Mouse (Mus musculus): ENCODE data around the gene Zfp983. TPM values are rescaled to one million over a fixed set of nuclear protein-coding genes. Genes with fewer than 3 reads are reported as not detected.
A peak's percentile ranks its signal among the peaks of the same experiment; 100 is the strongest.
"Not testable (repeated sequence)": the region's sequence is repeated elsewhere in the genome, so short reads cannot be mapped to it uniquely, and the experiment has no call there.

Zfp983 gene
- 11.8 and 14.8 TPM in 2 replicates for polyA plus RNA-seq (2014; fragmentation: Nextera tagmentation; extraction: Ambion mirVana)

GRCm38 (mm10) chr17:21650364-21650907 is at the start of gene Zfp983:
Gene Zfp983 (plus strand): TSS chr17:21650624.
- Histone ChIP-seq H3K27ac (ENCODE audit: low read depth, low read length) (peak within 1 kb of the TSS; percentile 62; the same call in 1 of the 2 replicates), H3K4me2 (ENCODE audit: low read length) (peak within 1 kb of the TSS; percentile 45), H3K4me3 (ENCODE audit: low read depth, low read length) (peak within 1 kb of the TSS; percentile 40), H3K9ac (ENCODE audit: low read length) (peak within 1 kb of the TSS; percentile 54)
- not testable (repeated sequence) for H3K9me3 ChIP-seq (replicated peaks; ENCODE audit: control insufficient read depth, low read length); H3K27me3 ChIP-seq (replicated peaks; ENCODE audit: control insufficient read depth, insufficient read depth, low read length); H3K4me1 ChIP-seq (ENCODE audit: control insufficient read depth, insufficient read depth, low read length); H3K36me3 ChIP-seq (ENCODE audit: control insufficient read depth, insufficient read depth, low read length)
- WGBS: 1% methylated on average over 17 of the region's 17 CpGs
- ATAC-seq (peak; percentile 98), DNase-seq (ENCODE audit: low spot score) (peak; percentile 91)

GRCm38 (mm10) chr17:21616356-21616755 is 34.1 kb upstream of the Zfp983 start:
- no peak overlapping the region for H3K4me2 ChIP-seq (ENCODE audit: low read length)
- 86% methylated on average over 3 of the region's 3 CpGs for WGBS
- DNase-seq (ENCODE audit: low spot score): no peak
- H3K4me3 ChIP-seq (ENCODE audit: low read depth, low read length): no peak overlapping the region
- H3K36me3 ChIP-seq (ENCODE audit: control insufficient read depth, insufficient read depth, low read length): no peaks in the 10 kb centered on the region
- no peak overlapping the region for H3K9ac ChIP-seq (ENCODE audit: low read length)
- no peaks in the 10 kb centered on the region for H3K27me3 ChIP-seq (replicated peaks; ENCODE audit: control insufficient read depth, insufficient read depth, low read length)
- no peak for ATAC-seq
- H3K9me3 ChIP-seq (replicated peaks; ENCODE audit: control insufficient read depth, low read length): no peaks in the 10 kb centered on the region
- H3K27ac ChIP-seq (ENCODE audit: low read depth, low read length): no peak overlapping the region
- no peaks in the 10 kb centered on the region for H3K4me1 ChIP-seq (ENCODE audit: control insufficient read depth, insufficient read depth, low read length)

- H3K4me1 ChIP-seq (ENCODE audit: control insufficient read depth, insufficient read depth, low read length): no peaks in the 10 kb centered on the region
- no peak for ATAC-seq
- no peak for DNase-seq (ENCODE audit: low spot score)
- H3K27ac ChIP-seq (ENCODE audit: low read depth, low read length): no peak overlapping the region
- H3K27me3 ChIP-seq (replicated peaks; ENCODE audit: control insufficient read depth, insufficient read depth, low read length): no peaks in the 10 kb centered on the region
- 17% methylated on average over 9 of the region's 9 CpGs for WGBS
- no peaks in the 10 kb centered on the region for H3K9me3 ChIP-seq (replicated peaks; ENCODE audit: control insufficient read depth, low read length)
- no peaks in the 10 kb centered on the region for H3K36me3 ChIP-seq (ENCODE audit: control insufficient read depth, insufficient read depth, low read length)
- H3K4me2 ChIP-seq (ENCODE audit: low read length): no peak overlapping the region
- H3K9ac ChIP-seq (ENCODE audit: low read length): no peak overlapping the region
- H3K4me3 ChIP-seq (ENCODE audit: low read depth, low read length): no peak overlapping the region
These were observed 33.1 kb upstream of the Zfp983 start for GRCm38 (mm10) chr17:21617352-21617751.

- H3K4me3 ChIP-seq (ENCODE audit: low read depth, low read length): no peak overlapping the region
- WGBS: no CpG with 5 or more reads among the region's 3 CpGs
- no peaks in the 10 kb centered on the region for H3K4me1 ChIP-seq (ENCODE audit: control insufficient read depth, insufficient read depth, low read length)
- no peak overlapping the region for H3K27ac ChIP-seq (ENCODE audit: low read depth, low read length)
- H3K4me2 ChIP-seq (ENCODE audit: low read length): no peak overlapping the region
- no peaks in the 10 kb centered on the region; the same call in 1 of the 2 replicates for H3K9me3 ChIP-seq (replicated peaks; ENCODE audit: control insufficient read depth, low read length)
- DNase-seq (ENCODE audit: low spot score): no peak
- no peaks in the 10 kb centered on the region for H3K27me3 ChIP-seq (replicated peaks; ENCODE audit: control insufficient read depth, insufficient read depth, low read length)
- no peak for ATAC-seq
- no peaks in the 10 kb centered on the region for H3K36me3 ChIP-seq (ENCODE audit: control insufficient read depth, insufficient read depth, low read length)
- H3K9ac ChIP-seq (ENCODE audit: low read length): no peak overlapping the region
These were observed 26.8 kb upstream of the Zfp983 start for GRCm38 (mm10) chr17:21623647-21624046.

GRCm38 (mm10) chr17:21635758-21636157 is 14.7 kb upstream of the Zfp983 start:
- whole genome bisulfite sequencing: 65% methylated on average over 4 of the region's 4 CpGs
- not testable (repeated sequence) for H3K27ac ChIP-seq (ENCODE audit: low read depth, low read length); H3K4me2 ChIP-seq (ENCODE audit: low read length); DNase-seq (ENCODE audit: low spot score); H3K36me3 ChIP-seq (ENCODE audit: control insufficient read depth, insufficient read depth, low read length); H3K9me3 ChIP-seq (replicated peaks; ENCODE audit: control insufficient read depth, low read length); H3K27me3 ChIP-seq (replicated peaks; ENCODE audit: control insufficient read depth, insufficient read depth, low read length); H3K4me3 ChIP-seq (ENCODE audit: low read depth, low read length); ATAC-seq; H3K9ac ChIP-seq (ENCODE audit: low read length); H3K4me1 ChIP-seq (ENCODE audit: control insufficient read depth, insufficient read depth, low read length)

- no peak overlapping the region for H3K4me2 ChIP-seq (ENCODE audit: low read length)
- no peak overlapping the region for H3K4me3 ChIP-seq (ENCODE audit: low read depth, low read length)
- no peak overlapping the region for H3K9ac ChIP-seq (ENCODE audit: low read length)
- 74% methylated on average over 3 of the region's 3 CpGs for WGBS
- no peaks in the 10 kb centered on the region for H3K27me3 ChIP-seq (replicated peaks; ENCODE audit: control insufficient read depth, insufficient read depth, low read length)
- DNase-seq (ENCODE audit: low spot score): no peak
- no peaks in the 10 kb centered on the region for H3K9me3 ChIP-seq (replicated peaks; ENCODE audit: control insufficient read depth, low read length)
- no peaks in the 10 kb centered on the region for H3K36me3 ChIP-seq (ENCODE audit: control insufficient read depth, insufficient read depth, low read length)
- no peaks in the 10 kb centered on the region for H3K4me1 ChIP-seq (ENCODE audit: control insufficient read depth, insufficient read depth, low read length)
- no peak overlapping the region for H3K27ac ChIP-seq (ENCODE audit: low read depth, low read length)
- no peak for ATAC-seq
These were observed 1.6 kb upstream of the Zfp983 start for GRCm38 (mm10) chr17:21648791-21649190.

GRCm38 (mm10) chr17:21649936-21650335 is 488 bp upstream of the Zfp983 start:
- peak; percentile 48 for DNase-seq (ENCODE audit: low spot score)
- H3K36me3 ChIP-seq (ENCODE audit: control insufficient read depth, insufficient read depth, low read length): no peaks in the 10 kb centered on the region

GRCm38 (mm10) chr17:21678826-21679225 is 28.4 kb downstream of the Zfp983 start:
- not testable (repeated sequence) for H3K4me1 ChIP-seq (ENCODE audit: control insufficient read depth, insufficient read depth, low read length); H3K4me3 ChIP-seq (ENCODE audit: low read depth, low read length); H3K9me3 ChIP-seq (replicated peaks; ENCODE audit: control insufficient read depth, low read length); ATAC-seq; DNase-seq (ENCODE audit: low spot score); H3K9ac ChIP-seq (ENCODE audit: low read length); H3K4me2 ChIP-seq (ENCODE audit: low read length); H3K36me3 ChIP-seq (ENCODE audit: control insufficient read depth, insufficient read depth, low read length); H3K27ac ChIP-seq (ENCODE audit: low read depth, low read length); H3K27me3 ChIP-seq (replicated peaks; ENCODE audit: control insufficient read depth, insufficient read depth, low read length)
- 42% methylated on average over 1 of the region's 1 CpGs for WGBS

More at GRCm38 (mm10) chr17:21649936-21650335, 488 bp upstream of the Zfp983 start:
- Histone ChIP-seq H3K27me3 (replicated peaks; ENCODE audit: control insufficient read depth, insufficient read depth, low read length) (no peaks in the 10 kb centered on the region), H3K4me3 (ENCODE audit: low read depth, low read length) (peak overlapping the region; percentile 40), H3K27ac (ENCODE audit: low read depth, low read length) (peak overlapping the region; percentile 62; the same call in 1 of the 2 replicates), H3K9ac (ENCODE audit: low read length) (no peak overlapping the region), H3K4me1 (ENCODE audit: control insufficient read depth, insufficient read depth, low read length) (no peaks in the 10 kb centered on the region), H3K4me2 (ENCODE audit: low read length) (peak overlapping the region; percentile 45), H3K9me3 (replicated peaks; ENCODE audit: control insufficient read depth, low read length) (no peaks in the 10 kb centered on the region)
- WGBS: 33% methylated on average over 2 of the region's 2 CpGs
- ATAC-seq: peak; percentile 47

- 5% methylated on average over 9 of the region's 9 CpGs for whole genome bisulfite sequencing
- H3K36me3 ChIP-seq (ENCODE audit: control insufficient read depth, insufficient read depth, low read length): no peaks in the 10 kb centered on the region
- ATAC-seq: peak; percentile 98
These were observed 29.0 kb downstream of the Zfp983 start for GRCm38 (mm10) chr17:21679273-21680018.

More at GRCm38 (mm10) chr17:21679273-21680018, 29.0 kb downstream of the Zfp983 start:
- H3K27ac ChIP-seq (ENCODE audit: low read depth, low read length): peak overlapping the region; percentile 58; the same call in 1 of the 2 replicates
- DNase-seq (ENCODE audit: low spot score): peak; percentile 92
- H3K27me3 ChIP-seq (replicated peaks; ENCODE audit: control insufficient read depth, insufficient read depth, low read length): no peaks in the 10 kb centered on the region
- H3K4me1 ChIP-seq (ENCODE audit: control insufficient read depth, insufficient read depth, low read length): no peaks in the 10 kb centered on the region
- H3K4me3 ChIP-seq (ENCODE audit: low read depth, low read length): peak overlapping the region; percentile 38
- H3K4me2 ChIP-seq (ENCODE audit: low read length): peak overlapping the region; percentile 48
- H3K9ac ChIP-seq (ENCODE audit: low read length): peak overlapping the region; percentile 53
- no peaks in the 10 kb centered on the region for H3K9me3 ChIP-seq (replicated peaks; ENCODE audit: control insufficient read depth, low read length)

All from forebrain, embryonic 14.5 days (tissue).